Mouse (Mus musculus): ENCODE data around the gene Cdrt4. TPM values are rescaled to one million over a fixed set of nuclear protein-coding genes. Genes with fewer than 3 reads are reported as not detected.

The Cdrt4 gene
- total and polyA plus RNA-seq, 2 experiments: not detected

DNA sequence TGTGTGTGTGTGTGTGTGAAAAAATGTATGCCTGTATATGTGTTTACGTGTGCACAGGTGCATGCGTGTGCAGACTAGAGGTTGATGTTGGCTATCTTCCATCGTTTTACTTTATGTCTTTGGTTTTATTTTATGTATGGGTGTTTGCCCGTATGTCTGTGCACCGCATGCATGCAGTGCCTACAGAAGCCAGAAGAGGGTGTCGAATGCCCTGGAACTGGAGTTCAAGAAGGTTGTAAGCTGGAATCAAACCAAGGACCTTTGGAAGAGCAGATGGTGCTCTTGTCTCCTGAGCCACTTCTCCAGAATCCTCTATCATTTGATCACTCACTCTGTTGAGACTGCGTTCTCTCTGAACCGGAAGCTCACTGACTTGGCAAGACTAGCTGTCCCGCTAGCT is 17.9 kb upstream of the Cdrt4 start:
- peak; percentile 25; the same call in 1 of the 2 replicates for TF ChIP-seq CTCF (IDR thresholded peaks at IDR 0.05; ENCODE audit: low read depth, low read length)
- no peak for TF ChIP-seq POLR2A (IDR thresholded peaks at IDR 0.05; ENCODE audit: extremely low read depth, insufficient read depth, low read length)

DNA sequence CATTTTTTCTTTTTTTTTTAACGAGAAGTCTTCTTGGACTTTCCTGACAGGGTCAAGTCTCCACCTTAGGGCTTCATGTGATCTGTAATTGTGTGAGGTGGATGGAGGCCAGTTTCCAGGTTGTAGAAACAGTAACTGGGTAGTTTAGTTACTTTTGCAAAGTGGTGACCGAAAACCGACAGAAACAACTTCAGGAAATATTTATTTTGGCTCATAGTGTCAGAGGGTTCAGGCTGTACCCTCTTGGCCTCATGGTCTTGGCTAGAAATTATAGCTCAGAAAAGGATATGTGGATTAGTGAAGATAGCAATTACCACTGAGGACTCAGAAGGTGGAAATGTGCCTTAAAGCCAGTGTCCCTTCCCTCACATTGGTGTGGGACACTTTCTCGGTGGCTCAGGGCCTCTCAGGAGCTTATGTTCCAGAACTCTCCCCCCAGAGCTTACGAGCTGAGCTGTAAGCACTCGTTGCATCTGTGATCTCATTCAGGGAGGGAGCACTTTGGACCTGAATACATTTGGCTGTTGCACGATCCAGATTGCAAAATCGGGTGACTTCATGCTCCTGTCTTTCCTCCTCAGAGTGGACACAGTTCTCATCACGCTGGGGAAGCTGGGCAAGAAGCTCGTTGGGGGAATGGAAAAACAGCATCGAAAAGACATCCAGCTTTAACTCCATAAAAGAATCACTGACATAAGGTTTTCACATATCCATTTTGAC is 16.0 kb upstream of the Cdrt4 start:
- Histone ChIP-seq H3K27ac (replicated peaks; ENCODE audit: insufficient read depth, low read depth, low read length) (peak overlapping the region; percentile 62), H3K4me3 (ENCODE audit: insufficient read depth, low read depth, low read length) (no peak overlapping the region), H3K9ac (ENCODE audit: low read depth, low read length) (no peak overlapping the region), H3K27me3 (ENCODE audit: control insufficient read depth, insufficient read depth, low read length) (no peaks in the 10 kb centered on the region; the same call in 1 of the 2 replicates), H3K36me3 (ENCODE audit: control insufficient read depth, insufficient read depth, low read length) (no peaks in the 10 kb centered on the region), H3K4me1 (ENCODE audit: control insufficient read depth, insufficient read depth, low read length) (peaks cover 10% of the 10 kb centered on the region), H3K79me2 (ENCODE audit: control insufficient read depth, insufficient read depth, low read length) (no peaks in the 10 kb centered on the region)
- no peak for TF ChIP-seq CTCF (IDR thresholded peaks at IDR 0.05; ENCODE audit: low read depth, low read length)
- TF ChIP-seq POLR2A (IDR thresholded peaks at IDR 0.05; ENCODE audit: extremely low read depth, insufficient read depth, low read length): no peak
- peak; percentile 99 for DNase-seq (ENCODE audit: extremely low read depth, low read depth, low spot score)
- 23% methylated on average over 11 of the region's 11 CpGs for WGBS

More for the DNA sequence above, 17.9 kb upstream of the Cdrt4 start:
- peak; percentile 25 for DNase-seq (ENCODE audit: extremely low read depth, low read depth, low spot score)
- no peaks in the 10 kb centered on the region for H3K36me3 ChIP-seq (ENCODE audit: control insufficient read depth, insufficient read depth, low read length)
- H3K9ac ChIP-seq (ENCODE audit: low read depth, low read length): no peak overlapping the region
- no peaks in the 10 kb centered on the region for H3K79me2 ChIP-seq (ENCODE audit: control insufficient read depth, insufficient read depth, low read length)
- H3K4me3 ChIP-seq (ENCODE audit: insufficient read depth, low read depth, low read length): no peak overlapping the region
- H3K27me3 ChIP-seq (ENCODE audit: control insufficient read depth, insufficient read depth, low read length): no peaks in the 10 kb centered on the region; the same call in 1 of the 2 replicates
- 92% methylated on average over 9 of the region's 9 CpGs for WGBS
- H3K27ac ChIP-seq (replicated peaks; ENCODE audit: insufficient read depth, low read depth, low read length): no peak overlapping the region
- H3K4me1 ChIP-seq (ENCODE audit: control insufficient read depth, insufficient read depth, low read length): peaks cover 10% of the 10 kb centered on the region

- H3K9ac ChIP-seq (ENCODE audit: low read depth, low read length): no peak overlapping the region
- H3K27me3 ChIP-seq (ENCODE audit: control insufficient read depth, insufficient read depth, low read length): no peaks in the 10 kb centered on the region; the same call in 1 of the 2 replicates
- peaks cover 4% of the 10 kb centered on the region for H3K4me1 ChIP-seq (ENCODE audit: control insufficient read depth, insufficient read depth, low read length)
- peak; percentile 83 for DNase-seq (ENCODE audit: extremely low read depth, low read depth, low spot score)
- TF ChIP-seq POLR2A (IDR thresholded peaks at IDR 0.05; ENCODE audit: extremely low read depth, insufficient read depth, low read length): no peak
- TF ChIP-seq CTCF (IDR thresholded peaks at IDR 0.05; ENCODE audit: low read depth, low read length): no peak
- H3K27ac ChIP-seq (replicated peaks; ENCODE audit: insufficient read depth, low read depth, low read length): no peak overlapping the region
- no peaks in the 10 kb centered on the region for H3K36me3 ChIP-seq (ENCODE audit: control insufficient read depth, insufficient read depth, low read length)
- 26% methylated on average over 6 of the region's 6 CpGs for WGBS
- no peaks in the 10 kb centered on the region for H3K79me2 ChIP-seq (ENCODE audit: control insufficient read depth, insufficient read depth, low read length)
- H3K4me3 ChIP-seq (ENCODE audit: insufficient read depth, low read depth, low read length): no peak overlapping the region
Measured at GRCm38 (mm10) chr11:62937986-62938385, 13.0 kb upstream of the Cdrt4 start.

DNA sequence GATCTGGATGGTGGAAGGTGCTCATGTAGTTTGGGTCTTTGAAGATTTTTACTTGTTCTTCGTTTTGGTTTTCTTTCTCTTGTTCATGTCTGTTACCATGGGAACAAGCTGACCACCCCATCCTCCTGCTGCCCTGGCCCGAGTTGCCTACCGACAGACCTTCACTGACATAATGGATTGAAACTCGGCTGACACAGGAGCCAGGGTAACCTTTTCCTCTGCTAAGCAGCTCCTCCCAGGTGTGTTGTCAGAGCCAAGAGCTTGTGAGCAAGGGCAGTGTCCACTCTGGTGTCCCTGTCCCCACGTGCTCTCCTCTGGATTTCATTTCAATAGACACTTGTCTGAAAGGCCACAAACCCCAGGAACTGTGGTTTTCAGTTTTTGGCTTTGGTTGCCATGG is 12.1 kb upstream of the Cdrt4 start:
- WGBS: 70% methylated on average over 5 of the region's 5 CpGs
- Histone ChIP-seq H3K79me2 (ENCODE audit: control insufficient read depth, insufficient read depth, low read length) (no peaks in the 10 kb centered on the region), H3K4me1 (ENCODE audit: control insufficient read depth, insufficient read depth, low read length) (peaks cover 4% of the 10 kb centered on the region), H3K27me3 (ENCODE audit: control insufficient read depth, insufficient read depth, low read length) (no peaks in the 10 kb centered on the region; the same call in 1 of the 2 replicates), H3K27ac (replicated peaks; ENCODE audit: insufficient read depth, low read depth, low read length) (no peak overlapping the region), H3K9ac (ENCODE audit: low read depth, low read length) (no peak overlapping the region), H3K36me3 (ENCODE audit: control insufficient read depth, insufficient read depth, low read length) (no peaks in the 10 kb centered on the region), H3K4me3 (ENCODE audit: insufficient read depth, low read depth, low read length) (no peak overlapping the region)
- DNase-seq (ENCODE audit: extremely low read depth, low read depth, low spot score): peak; percentile 67
- TF ChIP-seq CTCF (IDR thresholded peaks at IDR 0.05; ENCODE audit: low read depth, low read length): no peak
- TF ChIP-seq POLR2A (IDR thresholded peaks at IDR 0.05; ENCODE audit: extremely low read depth, insufficient read depth, low read length): no peak

- Histone ChIP-seq H3K79me2 (ENCODE audit: control insufficient read depth, insufficient read depth, low read length) (no peaks in the 10 kb centered on the region), H3K36me3 (ENCODE audit: control insufficient read depth, insufficient read depth, low read length) (no peaks in the 10 kb centered on the region), H3K4me1 (ENCODE audit: control insufficient read depth, insufficient read depth, low read length) (no peaks in the 10 kb centered on the region), H3K4me3 (ENCODE audit: insufficient read depth, low read depth, low read length) (no peak overlapping the region), H3K27ac (replicated peaks; ENCODE audit: insufficient read depth, low read depth, low read length) (no peak overlapping the region), H3K27me3 (ENCODE audit: control insufficient read depth, insufficient read depth, low read length) (no peaks in the 10 kb centered on the region; the same call in 1 of the 2 replicates), H3K9ac (ENCODE audit: low read depth, low read length) (no peak overlapping the region)
- 90% methylated on average over 3 of the region's 3 CpGs for WGBS
- TF ChIP-seq POLR2A (IDR thresholded peaks at IDR 0.05; ENCODE audit: extremely low read depth, insufficient read depth, low read length): no peak
- DNase-seq (ENCODE audit: extremely low read depth, low read depth, low spot score): no peak
Measured at GRCm38 (mm10) chr11:62940176-62940575, 10.8 kb upstream of the Cdrt4 start.

GRCm38 (mm10) chr11:62943538-62943937 is 7.5 kb upstream of the Cdrt4 start:
- H3K27me3 ChIP-seq (ENCODE audit: control insufficient read depth, insufficient read depth, low read length): no peaks in the 10 kb centered on the region; the same call in 1 of the 2 replicates
- DNase-seq (ENCODE audit: extremely low read depth, low read depth, low spot score): no peak
- H3K4me3 ChIP-seq (ENCODE audit: insufficient read depth, low read depth, low read length): no peak overlapping the region
- H3K27ac ChIP-seq (replicated peaks; ENCODE audit: insufficient read depth, low read depth, low read length): no peak overlapping the region
- 76% methylated on average over 6 of the region's 6 CpGs for WGBS
- no peak overlapping the region for H3K9ac ChIP-seq (ENCODE audit: low read depth, low read length)
- no peaks in the 10 kb centered on the region for H3K79me2 ChIP-seq (ENCODE audit: control insufficient read depth, insufficient read depth, low read length)
- no peaks in the 10 kb centered on the region for H3K4me1 ChIP-seq (ENCODE audit: control insufficient read depth, insufficient read depth, low read length)
- TF ChIP-seq POLR2A (IDR thresholded peaks at IDR 0.05; ENCODE audit: extremely low read depth, insufficient read depth, low read length) (no peak), CTCF (IDR thresholded peaks at IDR 0.05; ENCODE audit: low read depth, low read length) (no peak)
- H3K36me3 ChIP-seq (ENCODE audit: control insufficient read depth, insufficient read depth, low read length): no peaks in the 10 kb centered on the region
